Mouse (Mus musculus) heart, embryonic 16.5 days (tissue): ENCODE results near the gene Nrbf2. TPM values are rescaled to one million over a fixed set of nuclear protein-coding genes. Genes with fewer than 3 reads are reported as not detected.
A peak's percentile ranks its signal among the peaks of the same experiment; 100 is the strongest.

Experiments
- ATAC-seq: fragments of 200-750 bp; cut with Nextera tagmentation; replicated peaks from 2 replicates; pipeline ENCODE4 v1.8.0; 2017; ENCODE audit warnings: moderate number of reproducible peaks; ENCODE audit not compliant: insufficient read depth, low FRiP score; ENCODE audit errors: extremely low read depth
- H3K27ac ChIP-seq: fragments of 300-500 bp; sonication (generic); 2 replicates; pipeline ENCODE4 v1.5.1; 2014; ENCODE audit warnings: mild to moderate bottlenecking, low read length, control low read depth, moderate library complexity
- H3K27me3 ChIP-seq: fragments of 300-500 bp; sonication (generic); 2 replicates; pipeline ENCODE4 v1.6.1; 2014; ENCODE audit warnings: low read length, mixed read lengths; ENCODE audit not compliant: control insufficient read depth, insufficient read depth
- H3K36me3 ChIP-seq: fragments of 300-500 bp; sonication (generic); 2 replicates; pipeline ENCODE4 v1.6.1; 2014; ENCODE audit not compliant: control insufficient read depth, insufficient read depth
- H3K4me1 ChIP-seq: fragments of 300-500 bp; sonication (generic); 2 replicates; pipeline ENCODE4 v1.6.1; 2014; ENCODE audit warnings: low read length, mixed read lengths; ENCODE audit not compliant: control insufficient read depth, insufficient read depth
- H3K4me2 ChIP-seq: fragments of 300-500 bp; sonication (generic); 2 replicates; pipeline ENCODE4 v1.6.1; 2014; ENCODE audit warnings: low read depth, mild to moderate bottlenecking, control low read depth, low read length
- H3K4me3 ChIP-seq: fragments of 300-500 bp; sonication (generic); 2 replicates; pipeline ENCODE4 v1.5.1; 2014; ENCODE audit warnings: mild to moderate bottlenecking, control low read depth, low read length
- H3K9ac ChIP-seq: fragments of 300-500 bp; sonication (generic); 2 replicates; pipeline ENCODE4 v1.6.1; 2014; ENCODE audit warnings: low read length, control low read depth
- H3K9me3 ChIP-seq: fragments of 300-500 bp; sonication (generic); replicated peaks from 2 replicates; pipeline ENCODE4 v1.6.1; 2016; ENCODE audit warnings: low read length; ENCODE audit not compliant: control insufficient read depth
- WGBS: fragments of 180-500 bp; shearing (Covaris S2); extraction: QIAGEN DNeasy Blood & Tissue Kit; methylation state at CpG from one replicate; pipeline ENCODE4 v1.1.7; 2014; 5-methylcytosine and 5-hydroxymethylcytosine counted together
- polyA plus RNA-seq: library from polyadenylated mRNA; unstranded; fragments of >200 nt; fragmentation: Nextera tagmentation; extraction: Ambion mirVana; gene quantifications from 2 replicates; pipeline ENCODE4 v1.2.1, GENCODE M21; 2015

Gene Nrbf2
- polyA plus RNA-seq, 1 experiment from 2014 or later: 33.0 TPM

- H3K27ac ChIP-seq: no peak overlapping the region
- H3K36me3 ChIP-seq: no peaks in the 10 kb centered on the region
- H3K27me3 ChIP-seq: no peaks in the 10 kb centered on the region
- ATAC-seq: peak; percentile 28; the same call in 1 of the 2 replicates
- peaks cover 7% of the 10 kb centered on the region; the same call in 1 of the 2 replicates for H3K4me1 ChIP-seq
- H3K4me3 ChIP-seq: no peak overlapping the region
- no peak overlapping the region for H3K4me2 ChIP-seq
- WGBS: 56% methylated on average over 5 of the region's 5 CpGs
- no peak overlapping the region for H3K9ac ChIP-seq
- H3K9me3 ChIP-seq: no peaks in the 10 kb centered on the region
Observed at GRCm38 (mm10) chr10:67298856-67299255, 13.8 kb upstream of the Nrbf2 start.

- Histone ChIP-seq H3K27ac (no peak overlapping the region), H3K4me1 (peaks cover 7% of the 10 kb centered on the region; the same call in 1 of the 2 replicates), H3K9ac (no peak overlapping the region), H3K4me3 (no peak overlapping the region), H3K27me3 (no peaks in the 10 kb centered on the region), H3K36me3 (no peaks in the 10 kb centered on the region), H3K9me3 (no peaks in the 10 kb centered on the region), H3K4me2 (peak overlapping the region; percentile 9; the same call in 1 of the 2 replicates)
- 79% methylated on average over 17 of the region's 17 CpGs for WGBS
- no peak for ATAC-seq
Observed at GRCm38 (mm10) chr10:67297175-67297855, 12.2 kb upstream of the Nrbf2 start.

- no peaks in the 10 kb centered on the region for H3K27me3 ChIP-seq
- H3K27ac ChIP-seq: no peak overlapping the region
- H3K9me3 ChIP-seq: no peaks in the 10 kb centered on the region
- H3K9ac ChIP-seq: no peak overlapping the region
- peaks cover 7% of the 10 kb centered on the region; the same call in 1 of the 2 replicates for H3K4me1 ChIP-seq
- H3K4me2 ChIP-seq: no peak overlapping the region
- no peaks in the 10 kb centered on the region for H3K36me3 ChIP-seq
- no peak for ATAC-seq
- H3K4me3 ChIP-seq: no peak overlapping the region
- WGBS: 79% methylated on average over 8 of the region's 8 CpGs
Observed at GRCm38 (mm10) chr10:67296482-67297152, 11.5 kb upstream of the Nrbf2 start.

- ATAC-seq: no peak
- 47% methylated on average over 7 of the region's 7 CpGs for WGBS
Observed at GRCm38 (mm10) chr10:67295938-67296466, 10.9 kb upstream of the Nrbf2 start.

GRCm38 (mm10) chr10:67295331-67295730 lies 10.2 kb upstream of the Nrbf2 start:
- no peak for ATAC-seq
- 76% methylated on average over 5 of the region's 5 CpGs for WGBS
- Histone ChIP-seq H3K27ac (no peak overlapping the region), H3K4me2 (no peak overlapping the region), H3K9ac (no peak overlapping the region), H3K9me3 (no peaks in the 10 kb centered on the region), H3K36me3 (no peaks in the 10 kb centered on the region), H3K4me1 (peaks cover 12% of the 10 kb centered on the region), H3K4me3 (no peak overlapping the region), H3K27me3 (no peaks in the 10 kb centered on the region)

More at GRCm38 (mm10) chr10:67295938-67296466, 10.9 kb upstream of the Nrbf2 start:
- Histone ChIP-seq H3K27me3 (no peaks in the 10 kb centered on the region), H3K4me1 (peaks cover 7% of the 10 kb centered on the region), H3K27ac (no peak overlapping the region), H3K9ac (no peak overlapping the region), H3K36me3 (no peaks in the 10 kb centered on the region), H3K4me3 (no peak overlapping the region), H3K4me2 (no peak overlapping the region), H3K9me3 (no peaks in the 10 kb centered on the region)

- Histone ChIP-seq H3K27ac (no peak overlapping the region), H3K4me1 (peaks cover 22% of the 10 kb centered on the region), H3K27me3 (no peaks in the 10 kb centered on the region), H3K9ac (no peak overlapping the region), H3K4me2 (no peak overlapping the region), H3K9me3 (no peaks in the 10 kb centered on the region), H3K4me3 (no peak overlapping the region), H3K36me3 (no peaks in the 10 kb centered on the region)
- ATAC-seq: no peak
- 36% methylated on average over 8 of the region's 8 CpGs for WGBS
Observed at GRCm38 (mm10) chr10:67291087-67291486, 6.0 kb upstream of the Nrbf2 start.

- no peaks in the 10 kb centered on the region for H3K36me3 ChIP-seq
- H3K9ac ChIP-seq: no peak overlapping the region
- H3K4me1 ChIP-seq: peaks cover 23% of the 10 kb centered on the region
- H3K4me2 ChIP-seq: no peak overlapping the region
- no peaks in the 10 kb centered on the region for H3K9me3 ChIP-seq
- H3K27ac ChIP-seq: no peak overlapping the region
- 49% methylated on average over 4 of the region's 4 CpGs for WGBS
- no peak for ATAC-seq
- H3K27me3 ChIP-seq: no peaks in the 10 kb centered on the region
- H3K4me3 ChIP-seq: no peak overlapping the region
Observed at GRCm38 (mm10) chr10:67290622-67291021, 5.5 kb upstream of the Nrbf2 start.

GRCm38 (mm10) chr10:67287877-67288276 lies 2.8 kb upstream of the Nrbf2 start:
- Histone ChIP-seq H3K4me3 (no peak overlapping the region), H3K4me1 (peaks cover 41% of the 10 kb centered on the region), H3K27ac (peak overlapping the region; percentile 88), H3K27me3 (no peaks in the 10 kb centered on the region), H3K9ac (no peak overlapping the region), H3K36me3 (no peaks in the 10 kb centered on the region), H3K9me3 (no peaks in the 10 kb centered on the region), H3K4me2 (0 out of 2 replicates have a peak overlapping the region, but pooled peaks have one; percentile 7)
- WGBS: 32% methylated on average over 3 of the region's 3 CpGs
- ATAC-seq: peak; percentile 77

- peak overlapping the region; percentile 92 for H3K4me2 ChIP-seq
- H3K4me3 ChIP-seq: peak overlapping the region; percentile 80
- no peaks in the 10 kb centered on the region for H3K27me3 ChIP-seq
- no peaks in the 10 kb centered on the region for H3K9me3 ChIP-seq
- ATAC-seq: 0 out of 2 replicates have a peak, but pooled peaks have one; percentile 8
- no peaks in the 10 kb centered on the region for H3K36me3 ChIP-seq
- H3K27ac ChIP-seq: peak overlapping the region; percentile 57
- H3K9ac ChIP-seq: peak overlapping the region; percentile 88
- peaks cover 47% of the 10 kb centered on the region for H3K4me1 ChIP-seq
- WGBS: 0% methylated on average over 37 of the region's 41 CpGs
Observed at GRCm38 (mm10) chr10:67284761-67285175, 337 bp downstream of the Nrbf2 start.
